Mouse (Mus musculus) olfactory bulb, adult 2 months (tissue): ENCODE results near the gene Unc80. TPM values are rescaled to one million over a fixed set of nuclear protein-coding genes. Genes with fewer than 3 reads are reported as not detected.

Source experiments
- H3K27ac ChIP-seq: fragments of 200-500 bp; 2 replicates; pipeline ENCODE4 v1.5.1; 2012; ENCODE audit warnings: low read depth, low read length; ENCODE audit not compliant: insufficient read depth
- H3K4me1 ChIP-seq: fragments of 200-500 bp; 2 replicates; pipeline ENCODE4 v1.6.1; 2012; ENCODE audit warnings: low read length; ENCODE audit not compliant: control insufficient read depth, insufficient read depth
- H3K4me3 ChIP-seq: fragments of 200-500 bp; 2 replicates; pipeline ENCODE4 v1.5.1; 2012; ENCODE audit warnings: mild to moderate bottlenecking, low read depth, low read length, moderate library complexity; ENCODE audit not compliant: insufficient read depth
- CTCF ChIP-seq: fragments of 200-500 bp; IDR thresholded peaks from 2 replicates; pipeline ENCODE4 v1.5.1; 2012; ENCODE audit warnings: low read depth, mild to moderate bottlenecking, low read length, moderate library complexity; ENCODE audit not compliant: insufficient read depth
- POLR2A ChIP-seq: fragments of 200-500 bp; IDR thresholded peaks from 2 replicates; pipeline ENCODE4 v1.6.1; 2012; ENCODE audit warnings: mild to moderate bottlenecking, low read depth, low read length, moderate library complexity; ENCODE audit not compliant: insufficient read depth
- WGBS: fragments of 180-500 bp; shearing (Covaris S2); methylation state at CpG from one replicate; pipeline ENCODE4 v1.1.7; 2018; 5-methylcytosine and 5-hydroxymethylcytosine counted together
- polyA plus RNA-seq: library from polyadenylated mRNA; stranded (reverse); fragments of >200 nt; gene quantifications from 2 replicates; pipeline ENCODE4 v1.2.4, GENCODE M21; 2012; ENCODE audit warnings: low replicate concordance; ENCODE audit not compliant: missing spikeins, insufficient read depth, insufficient read length

The Unc80 gene
- polyA plus RNA-seq, 1 experiment = 41.2 TPM

DNA sequence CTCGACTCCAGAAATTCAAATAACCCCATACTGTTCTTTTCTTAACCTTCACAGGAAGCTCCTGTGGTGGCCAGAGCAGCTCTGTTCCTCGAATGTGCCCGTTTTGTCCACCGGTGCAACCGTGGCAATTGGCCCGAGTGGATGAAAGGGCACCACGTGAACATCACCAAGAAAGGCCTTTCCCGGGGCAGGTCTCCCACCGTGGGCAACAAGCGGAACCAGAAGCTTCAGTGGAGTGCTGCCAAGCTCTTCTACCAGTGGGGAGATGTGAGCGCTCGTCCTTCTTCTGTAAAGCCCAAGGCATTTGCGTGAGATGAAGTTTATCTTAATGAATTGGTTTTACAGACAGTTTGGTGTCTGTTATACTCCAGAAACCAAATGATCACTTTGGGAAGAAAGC is 101.6 kb downstream of the Unc80 start:
- TF ChIP-seq CTCF = no peak
- TF ChIP-seq POLR2A = no peak
- Histone ChIP-seq H3K27ac (no peak overlapping the region), H3K4me3 (no peak overlapping the region), H3K4me1 (peaks cover 2% of the 10 kb centered on the region; the same call in 1 of the 2 replicates)
- WGBS = 71% methylated on average over 13 of the region's 13 CpGs

DNA sequence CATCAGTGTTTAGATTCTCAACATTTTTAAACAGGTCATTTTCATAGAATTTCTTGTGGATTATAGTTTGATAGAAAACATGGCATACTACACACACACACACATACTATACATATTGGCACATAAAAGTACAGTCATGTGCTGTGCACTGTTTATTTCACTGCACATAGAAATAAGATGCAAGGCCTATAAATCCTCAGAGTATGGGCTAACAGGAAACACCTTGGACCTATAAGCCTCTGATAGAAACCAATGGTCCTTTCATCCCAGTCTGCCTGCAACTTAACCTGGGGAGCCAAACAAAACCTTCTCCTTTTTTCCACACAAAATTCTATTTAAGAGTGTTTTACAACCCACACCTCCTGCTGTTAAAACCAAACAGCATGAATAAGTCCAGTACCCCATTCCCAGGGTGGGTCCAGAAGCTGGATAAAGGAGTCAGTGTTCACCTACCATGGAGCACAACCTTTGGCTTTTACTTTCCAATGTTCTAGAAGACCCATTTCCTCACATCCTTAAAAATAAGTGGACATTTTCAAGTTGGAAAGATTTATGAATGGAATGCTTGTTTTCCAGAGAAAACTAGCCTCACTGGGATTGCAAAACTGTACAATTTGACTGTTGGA is 129.1 kb downstream of the Unc80 start:
- Histone ChIP-seq H3K4me3 (no peak overlapping the region), H3K4me1 (no peaks in the 10 kb centered on the region), H3K27ac (no peak overlapping the region)
- TF ChIP-seq POLR2A = no peak
- no peak for TF ChIP-seq CTCF

GRCm38 (mm10) chr1:66608304-66608703 is 140.1 kb downstream of the Unc80 start:
- Histone ChIP-seq H3K4me3 (no peak overlapping the region), H3K4me1 (0 out of 2 replicates have a peak, but pooled peaks cover 3% of the 10 kb centered on the region), H3K27ac (no peak overlapping the region)
- 94% methylated on average over 4 of the region's 4 CpGs for WGBS
- TF ChIP-seq POLR2A (no peak), CTCF (no peak)

- no peak for TF ChIP-seq CTCF
- no peak for TF ChIP-seq POLR2A
- 21% methylated on average over 2 of the region's 2 CpGs for WGBS
- Histone ChIP-seq H3K4me3 (no peak overlapping the region), H3K27ac (no peak overlapping the region), H3K4me1 (no peaks in the 10 kb centered on the region)
Measured at GRCm38 (mm10) chr1:66617188-66617587, 149.0 kb downstream of the Unc80 start.

DNA sequence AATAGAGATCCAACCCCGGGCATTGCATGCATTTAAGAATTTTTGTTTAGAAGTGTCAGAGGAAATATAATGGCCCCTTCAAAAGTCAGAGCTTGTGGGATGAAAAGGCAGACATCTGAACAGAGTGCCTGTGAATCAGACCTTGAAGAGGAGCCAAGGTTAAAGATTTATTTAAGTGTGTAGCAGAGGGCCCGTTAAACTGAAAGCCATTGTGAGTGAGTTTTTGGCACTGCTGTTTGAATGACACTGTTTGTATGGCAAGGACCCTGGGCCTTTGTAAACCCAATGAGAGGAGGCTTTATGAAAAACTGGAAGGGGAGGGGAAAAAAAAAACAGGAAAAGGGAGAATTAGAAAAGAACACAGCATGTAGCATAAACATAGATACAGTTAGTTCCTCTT is 170.0 kb downstream of the Unc80 start:
- no peak overlapping the region for H3K4me3 ChIP-seq
- no peaks in the 10 kb centered on the region for H3K4me1 ChIP-seq
- WGBS = 10% methylated on average over 2 of the region's 2 CpGs
- TF ChIP-seq CTCF = no peak
- no peak for TF ChIP-seq POLR2A
- 0 out of 2 replicates have a peak overlapping the region, but pooled peaks have one; percentile 75 for H3K27ac ChIP-seq

GRCm38 (mm10) chr1:66646894-66647293 is 178.7 kb downstream of the Unc80 start:
- TF ChIP-seq POLR2A (no peak), CTCF (no peak)
- H3K4me3 ChIP-seq = no peak overlapping the region
- H3K4me1 ChIP-seq = no peaks in the 10 kb centered on the region; the same call in 1 of the 2 replicates
- no peak overlapping the region for H3K27ac ChIP-seq

- H3K27ac ChIP-seq = no peak overlapping the region
- H3K4me3 ChIP-seq = no peak overlapping the region
- H3K4me1 ChIP-seq = no peaks in the 10 kb centered on the region; the same call in 1 of the 2 replicates
- 79% methylated on average over 6 of the region's 6 CpGs for WGBS
- TF ChIP-seq POLR2A = no peak
- no peak for TF ChIP-seq CTCF
Measured at GRCm38 (mm10) chr1:66649568-66649967, 181.4 kb downstream of the Unc80 start.

- TF ChIP-seq POLR2A = no peak
- Histone ChIP-seq H3K27ac (no peak overlapping the region), H3K4me3 (no peak overlapping the region), H3K4me1 (peaks cover 1% of the 10 kb centered on the region)
- WGBS = 46% methylated on average over 1 of the region's 1 CpGs
Measured at GRCm38 (mm10) chr1:66650006-66650405, 181.8 kb downstream of the Unc80 start.

- no peak overlapping the region for H3K27ac ChIP-seq
- peaks cover 2% of the 10 kb centered on the region for H3K4me1 ChIP-seq
- no peak overlapping the region for H3K4me3 ChIP-seq
- 20% methylated on average over 4 of the region's 4 CpGs for WGBS
- TF ChIP-seq POLR2A = no peak
- no peak for TF ChIP-seq CTCF
Measured at GRCm38 (mm10) chr1:66655119-66655746, 187.1 kb downstream of the Unc80 start.

- Histone ChIP-seq H3K4me1 (peaks cover 2% of the 10 kb centered on the region), H3K27ac (no peak overlapping the region), H3K4me3 (no peak overlapping the region)
- TF ChIP-seq CTCF (no peak), POLR2A (no peak)
Measured at GRCm38 (mm10) chr1:66655747-66656119, 187.6 kb downstream of the Unc80 start.
